Mouse (Mus musculus) liver, embryonic 14.5 days (tissue): ENCODE measurements around the gene Nrip1. TPM values are rescaled to one million over a fixed set of nuclear protein-coding genes. Genes with fewer than 3 reads are reported as not detected.

Experiments used
- ATAC-seq: fragments of 200-750 bp; cut with Nextera tagmentation; 2 replicates; pipeline ENCODE4 v1.8.0; 2017; ENCODE audit warnings: moderate number of reproducible peaks, mild to moderate bottlenecking, moderate library complexity; ENCODE audit not compliant: insufficient read depth
- DNase-seq, 3 experiments: peaks; one replicate each; pipeline ENCODE4 v3.0.0-alpha.2; 2012 to 2013; ENCODE audit warnings: low read depth in 3 of 3, low spot score in 3 of 3
- H3K27ac ChIP-seq: fragments of 300-500 bp; sonication (generic); 2 replicates; pipeline ENCODE4 v1.5.1; 2014; ENCODE audit warnings: moderate library complexity, mild to moderate bottlenecking, control low read depth, inconsistent platforms
- H3K27me3 ChIP-seq: fragments of 300-500 bp; sonication (generic); 2 replicates; pipeline ENCODE4 v1.6.1; 2014; ENCODE audit warnings: mild to moderate bottlenecking, low read length, moderate library complexity; ENCODE audit not compliant: control insufficient read depth, insufficient read depth
- H3K36me3 ChIP-seq: fragments of 300-500 bp; sonication (generic); replicated peaks from 2 replicates; pipeline ENCODE4 v1.6.1; 2014; ENCODE audit warnings: low read depth; ENCODE audit not compliant: control insufficient read depth, insufficient read depth
- H3K4me1 ChIP-seq, 2 experiments: fragments of 200-500 bp in 1 of 2; fragments of 300-500 bp in 1 of 2; sonication (generic) in 1 of 2; replicated peaks; 2 replicates each; pipeline ENCODE4 v1.6.1; 2012 to 2014; ENCODE audit warnings: antibody characterized with exemption in 1 of 2, inconsistent platforms in 1 of 2, low read length in 1 of 2; ENCODE audit not compliant: control insufficient read depth in 2 of 2, insufficient read depth in 2 of 2
- H3K4me2 ChIP-seq: fragments of 300-500 bp; sonication (generic); 2 replicates; pipeline ENCODE4 v1.6.1; 2014; ENCODE audit warnings: low read depth, mild to moderate bottlenecking, control low read depth, moderate library complexity
- H3K4me3 ChIP-seq, 2 experiments: fragments of 200-500 bp in 1 of 2; fragments of 300-500 bp in 1 of 2; sonication (generic) in 1 of 2; 2 replicates each; pipeline ENCODE4 v1.5.1; 2012 to 2014; ENCODE audit warnings: low read depth in 2 of 2, low read length in 2 of 2, mild to moderate bottlenecking in 2 of 2, control low read depth in 1 of 2, inconsistent platforms in 1 of 2, moderate library complexity in 1 of 2; ENCODE audit not compliant: insufficient read depth in 1 of 2
- H3K9ac ChIP-seq: fragments of 300-500 bp; sonication (generic); replicated peaks from 2 replicates; pipeline ENCODE4 v1.6.1; 2014; ENCODE audit warnings: mild to moderate bottlenecking, control low read depth, moderate library complexity
- H3K9me3 ChIP-seq: fragments of 300-500 bp; sonication (generic); 2 replicates; pipeline ENCODE4 v1.6.1; 2016; ENCODE audit warnings: low read length, mixed read lengths; ENCODE audit not compliant: control insufficient read depth
- CTCF ChIP-seq: IDR thresholded peaks from 2 replicates; pipeline ENCODE4 v1.5.1; 2016; ENCODE audit warnings: antibody characterized with exemption, low read depth, control low read depth
- EP300 ChIP-seq: IDR thresholded peaks from 2 replicates; pipeline ENCODE4 v1.6.1; 2016; ENCODE audit warnings: antibody characterized with exemption, low read depth
- WGBS: fragments of 180-500 bp; shearing (Covaris S2); extraction: QIAGEN DNeasy Blood & Tissue Kit; methylation state at CpG from one replicate; pipeline ENCODE4 v1.1.7; 2014; ENCODE audit not compliant: insufficient replicate concordance; 5-methylcytosine and 5-hydroxymethylcytosine counted together
- polyA plus RNA-seq, 2 experiments: library from polyadenylated mRNA; depleted of rRNA in 1 of 2; stranded (reverse) in 1 of 2; unstranded in 1 of 2; fragments of >200 nt; fragmentation: Nextera tagmentation in 1 of 2; extraction: Ambion mirVana in 1 of 2; gene quantifications; 2 replicates each; pipeline versions ENCODE4 v1.2.1 to v1.2.3; 2012 to 2014

Nrip1 gene
- polyA plus RNA-seq, 2 experiments: 3.5 to 11.7 TPM

DNA sequence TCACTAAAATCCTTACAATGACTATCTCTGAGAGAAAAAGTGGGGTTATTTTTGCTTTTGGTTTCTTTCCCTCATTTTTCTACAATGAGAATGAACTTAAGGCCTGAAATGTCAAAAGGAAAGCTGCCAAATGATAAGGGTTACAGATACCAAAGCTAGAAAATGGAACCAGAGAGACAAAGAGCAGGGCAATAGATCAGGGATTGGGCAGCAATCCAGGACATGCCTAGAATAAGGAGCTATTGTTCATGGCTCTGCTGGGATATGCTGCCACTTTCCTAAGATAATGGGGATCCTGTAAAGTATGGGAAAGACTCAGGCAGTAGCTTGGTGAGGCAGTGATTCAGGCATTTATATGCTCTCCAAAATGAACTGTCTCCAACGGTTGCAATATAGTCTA, 22.9 kb upstream of the Nrip1 start:
- Histone ChIP-seq H3K9me3 (no peaks in the 10 kb centered on the region), H3K4me3 (no peak overlapping the region), H3K27me3 (no peaks in the 10 kb centered on the region), H3K4me1 (no peaks in the 10 kb centered on the region), H3K4me2 (no peak overlapping the region), H3K36me3 (no peaks in the 10 kb centered on the region), H3K27ac (no peak overlapping the region), H3K9ac (no peak overlapping the region)
- ATAC-seq: no peak
- TF ChIP-seq CTCF (no peak), EP300 (no peak)
- WGBS: 58% methylated on average over 1 of the region's 1 CpGs
- no peak for DNase-seq

DNA sequence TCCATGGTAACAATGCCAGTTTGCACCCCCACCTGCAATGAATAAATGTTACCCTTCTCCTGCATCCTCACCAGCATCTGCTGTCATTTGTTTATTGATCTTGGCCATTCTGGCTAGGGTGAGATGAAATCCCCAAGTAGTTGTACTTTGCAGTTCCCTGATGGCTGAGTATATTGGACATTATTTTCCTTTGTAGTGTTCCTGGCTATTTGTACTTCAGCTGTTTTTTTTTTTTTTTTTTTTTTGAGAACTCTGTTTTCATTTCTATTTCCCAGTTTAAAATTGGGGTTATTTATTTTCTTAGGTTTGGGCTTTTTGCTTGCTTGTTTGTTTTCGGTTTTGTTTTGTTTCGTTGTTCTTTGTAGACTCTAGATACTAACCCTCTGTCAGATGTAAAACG, 19.6 kb upstream of the Nrip1 start:
- Histone ChIP-seq H3K9ac (no peak overlapping the region), H3K4me3 (no peak overlapping the region), H3K4me1 (no peaks in the 10 kb centered on the region), H3K27ac (no peak overlapping the region), H3K4me2 (no peak overlapping the region), H3K36me3 (no peaks in the 10 kb centered on the region), H3K27me3 (no peaks in the 10 kb centered on the region), H3K9me3 (no peaks in the 10 kb centered on the region)
- ATAC-seq (no peak), DNase-seq (no peak)
- no peak for TF ChIP-seq EP300
- 61% methylated on average over 3 of the region's 3 CpGs for WGBS

DNA sequence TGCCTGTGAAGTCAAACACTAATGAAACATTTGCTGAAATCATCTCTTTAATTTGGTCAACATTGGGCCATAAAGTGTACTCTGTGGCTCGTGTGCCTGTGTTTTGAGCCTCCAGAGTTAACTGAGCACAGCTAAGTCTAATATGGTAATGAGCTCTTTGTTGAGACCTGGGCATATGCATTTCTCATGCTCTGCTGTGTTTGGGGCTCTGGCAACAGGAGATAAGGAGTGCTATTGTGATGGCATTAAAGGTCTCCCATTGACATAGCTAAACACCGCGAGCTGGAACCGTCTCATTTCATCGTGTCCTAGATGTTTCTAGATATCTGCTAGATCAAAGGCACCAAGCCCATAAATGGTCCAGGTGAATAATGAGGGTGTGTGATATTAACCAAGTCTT, 12.9 kb upstream of the Nrip1 start:
- TF ChIP-seq EP300 (no peak), CTCF (no peak)
- no peak for DNase-seq

DNA sequence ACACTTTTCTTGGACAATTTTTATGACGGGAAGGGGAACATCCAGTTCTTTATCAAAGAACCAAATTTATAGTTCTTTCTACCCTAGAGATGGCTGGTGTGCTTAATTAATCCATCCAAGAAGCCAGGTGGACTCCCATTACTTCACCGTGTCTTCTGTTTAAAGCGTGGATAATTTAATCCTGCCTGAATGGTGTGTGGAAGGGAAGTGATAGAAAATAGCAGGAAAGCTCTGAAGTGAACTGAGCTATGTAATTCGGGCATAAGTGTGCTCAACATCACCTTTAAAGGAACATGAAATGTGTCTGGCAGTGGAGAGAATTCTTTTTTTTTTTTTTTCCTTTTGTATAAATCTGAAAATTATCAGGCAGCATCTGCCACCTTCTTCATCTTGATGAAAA, 12.4 kb upstream of the Nrip1 start:
- Histone ChIP-seq H3K4me2 (no peak overlapping the region), H3K4me1 (no peaks in the 10 kb centered on the region), H3K9ac (no peak overlapping the region), H3K9me3 (no peaks in the 10 kb centered on the region), H3K27me3 (no peaks in the 10 kb centered on the region), H3K36me3 (no peaks in the 10 kb centered on the region), H3K27ac (no peak overlapping the region), H3K4me3 (no peak overlapping the region)
- 69% methylated on average over 4 of the region's 4 CpGs for WGBS
- TF ChIP-seq CTCF: no peak
- no peak for TF ChIP-seq EP300
- DNase-seq: no peak
- ATAC-seq: no peak

More for the DNA sequence above, 12.9 kb upstream of the Nrip1 start:
- H3K9me3 ChIP-seq: no peaks in the 10 kb centered on the region
- H3K36me3 ChIP-seq: no peaks in the 10 kb centered on the region
- H3K27me3 ChIP-seq: no peaks in the 10 kb centered on the region
- H3K4me3 ChIP-seq: no peak overlapping the region
- no peak overlapping the region for H3K4me2 ChIP-seq
- no peak overlapping the region for H3K9ac ChIP-seq
- H3K27ac ChIP-seq: no peak overlapping the region
- H3K4me1 ChIP-seq: no peaks in the 10 kb centered on the region
- ATAC-seq: no peak
- WGBS: 65% methylated on average over 5 of the region's 5 CpGs

DNA sequence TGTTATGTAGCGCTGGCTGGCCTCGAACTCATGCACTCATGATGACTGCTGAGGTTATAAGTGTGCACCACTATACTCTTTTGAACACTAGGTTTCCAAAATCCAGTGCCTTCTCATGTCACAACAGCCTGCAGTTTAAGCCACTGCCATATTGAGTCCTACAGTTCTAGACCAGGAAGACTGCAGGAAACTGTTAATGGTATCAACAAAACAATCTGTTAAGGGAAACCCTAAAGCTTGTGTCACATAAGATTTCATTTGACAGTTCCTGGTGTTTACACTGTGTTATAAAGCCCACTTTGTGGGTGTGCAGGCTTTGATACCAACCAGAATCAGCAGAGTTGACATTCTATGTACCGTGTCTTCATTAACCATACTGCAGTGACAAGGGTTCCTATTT, 3.6 kb upstream of the Nrip1 start:
- no peak for TF ChIP-seq EP300
- no peak for TF ChIP-seq CTCF
- H3K27me3 ChIP-seq: no peaks in the 10 kb centered on the region
- H3K4me2 ChIP-seq: no peak overlapping the region
- 53% methylated on average over 3 of the region's 3 CpGs for WGBS
- H3K9ac ChIP-seq: no peak overlapping the region
- ATAC-seq (no peak), DNase-seq (no peak)
- peaks cover 3 to 5% of the 10 kb centered on the region in 2 experiments; a peak in 3 of 4 replicates for H3K4me1 ChIP-seq
- H3K9me3 ChIP-seq: no peaks in the 10 kb centered on the region
- H3K4me3 ChIP-seq: no peak overlapping the region
- no peak overlapping the region for H3K27ac ChIP-seq
- H3K36me3 ChIP-seq: no peaks in the 10 kb centered on the region
